Mouse (Mus musculus) retina, embryonic 14.5 days (tissue): ENCODE data around the gene Lrig1.

Source experiments
- DNase-seq: peaks from one replicate; pipeline ENCODE4 v3.0.0-alpha.2; 2015; ENCODE audit warnings: low spot score

The Lrig1 gene

DNA sequence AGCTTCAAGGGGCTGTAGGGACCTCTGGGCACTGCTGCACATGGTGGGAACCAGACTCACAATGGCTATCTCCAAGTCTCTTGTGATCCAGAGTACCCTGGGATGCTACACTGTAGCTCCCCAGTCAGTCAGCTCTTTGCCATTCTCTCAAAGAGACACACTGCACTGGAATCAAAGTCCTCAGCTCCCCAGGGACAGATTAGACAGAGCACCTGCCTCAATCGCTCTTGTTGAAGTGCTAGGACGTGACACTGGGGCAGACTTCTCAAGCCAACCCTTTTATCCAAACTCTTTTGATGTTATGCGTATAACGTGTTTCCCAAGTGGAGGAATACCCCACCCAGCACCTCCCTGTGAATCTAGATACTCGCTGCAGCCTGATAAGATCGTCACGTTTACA, 23.7 kb downstream of the Lrig1 start:
- no peak for DNase-seq

DNA sequence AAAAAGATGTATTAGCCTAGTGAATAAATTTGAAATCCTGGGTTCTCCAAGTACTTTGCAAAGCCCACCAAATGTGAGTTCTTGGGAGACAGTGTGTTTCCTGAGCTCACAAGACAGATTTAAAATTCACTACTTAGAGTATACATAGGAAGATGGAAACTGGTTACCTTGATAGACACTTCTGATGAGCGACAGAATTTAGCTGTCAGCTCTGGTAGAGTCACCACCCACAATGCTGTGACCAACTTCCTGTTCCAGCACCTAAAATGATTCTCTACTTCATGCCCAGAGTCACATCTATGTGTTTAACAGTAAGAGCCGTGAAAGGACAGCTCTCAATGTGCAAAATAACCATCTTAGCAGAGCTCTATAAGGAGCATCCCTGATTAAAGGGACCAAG, 27.5 kb downstream of the Lrig1 start:
- no peak for DNase-seq

DNA sequence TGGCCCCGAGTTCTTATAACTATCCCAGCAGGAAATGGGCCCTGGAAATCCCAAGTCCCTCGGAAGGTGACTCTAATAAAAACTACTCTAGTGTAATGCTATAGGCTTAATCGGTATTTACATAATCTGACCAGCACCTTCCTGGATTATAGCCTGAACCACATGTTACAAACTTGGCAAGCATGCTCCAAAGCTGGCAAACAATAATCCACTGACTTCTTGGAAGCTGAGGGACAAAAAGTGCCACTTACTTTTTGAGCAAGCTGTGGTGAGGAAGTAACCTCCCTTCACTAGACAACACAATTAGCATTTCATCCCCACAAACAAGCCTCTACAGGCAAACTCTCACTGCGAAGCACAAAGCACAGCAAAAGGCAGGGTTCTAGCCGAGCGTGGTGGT, 30.6 kb downstream of the Lrig1 start:
- no peak for DNase-seq

DNA sequence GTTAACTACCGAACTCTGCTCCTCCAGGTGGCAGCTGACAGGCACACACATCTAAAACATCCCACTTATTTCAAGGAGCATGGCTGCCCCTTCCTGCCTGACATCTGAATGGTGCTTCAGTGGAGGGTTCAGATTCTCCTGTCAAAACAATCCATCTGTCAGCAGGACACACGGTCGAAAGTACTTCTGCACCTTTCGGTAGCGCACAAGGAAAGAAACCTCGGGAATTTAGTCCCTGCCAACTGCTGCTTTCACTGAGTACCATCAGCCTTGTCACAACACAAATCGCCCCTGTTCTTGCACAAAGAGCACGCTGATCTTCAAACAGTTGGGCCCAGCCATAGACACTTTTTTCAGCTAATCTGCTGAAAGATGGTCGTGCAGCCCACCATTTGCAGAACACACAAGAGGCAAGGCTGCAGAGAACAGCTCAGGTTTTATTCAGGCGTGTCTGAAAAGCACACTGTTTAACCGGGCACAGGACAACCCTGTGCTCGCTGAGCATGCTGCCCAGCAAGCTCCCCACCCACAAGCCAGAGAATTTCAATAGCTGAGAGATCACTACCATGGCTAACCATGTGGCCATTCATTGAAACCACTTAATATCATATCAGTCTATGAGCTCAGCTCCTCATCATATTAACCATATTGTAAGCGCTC, 31.6 kb downstream of the Lrig1 start:
- DNase-seq: no peak

DNA sequence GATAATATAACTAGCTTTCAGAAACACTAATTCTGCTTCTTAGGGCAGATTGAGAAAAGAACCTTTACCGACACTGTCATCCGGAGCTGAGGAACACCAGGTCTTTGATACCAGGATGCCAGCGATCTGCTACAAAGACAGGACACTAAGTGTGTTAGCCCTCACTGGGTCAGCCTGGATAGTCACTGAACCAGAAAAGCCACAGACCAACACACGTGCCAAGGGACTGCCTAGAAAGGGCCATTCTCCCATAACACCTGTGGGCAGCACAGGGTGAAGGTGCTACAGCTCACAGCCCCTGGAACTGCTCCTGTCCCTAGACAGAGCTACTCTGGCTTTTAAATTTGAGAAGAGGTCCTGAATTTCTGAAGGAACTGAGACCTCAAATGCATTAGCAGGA, 32.8 kb downstream of the Lrig1 start:
- no peak for DNase-seq

DNA sequence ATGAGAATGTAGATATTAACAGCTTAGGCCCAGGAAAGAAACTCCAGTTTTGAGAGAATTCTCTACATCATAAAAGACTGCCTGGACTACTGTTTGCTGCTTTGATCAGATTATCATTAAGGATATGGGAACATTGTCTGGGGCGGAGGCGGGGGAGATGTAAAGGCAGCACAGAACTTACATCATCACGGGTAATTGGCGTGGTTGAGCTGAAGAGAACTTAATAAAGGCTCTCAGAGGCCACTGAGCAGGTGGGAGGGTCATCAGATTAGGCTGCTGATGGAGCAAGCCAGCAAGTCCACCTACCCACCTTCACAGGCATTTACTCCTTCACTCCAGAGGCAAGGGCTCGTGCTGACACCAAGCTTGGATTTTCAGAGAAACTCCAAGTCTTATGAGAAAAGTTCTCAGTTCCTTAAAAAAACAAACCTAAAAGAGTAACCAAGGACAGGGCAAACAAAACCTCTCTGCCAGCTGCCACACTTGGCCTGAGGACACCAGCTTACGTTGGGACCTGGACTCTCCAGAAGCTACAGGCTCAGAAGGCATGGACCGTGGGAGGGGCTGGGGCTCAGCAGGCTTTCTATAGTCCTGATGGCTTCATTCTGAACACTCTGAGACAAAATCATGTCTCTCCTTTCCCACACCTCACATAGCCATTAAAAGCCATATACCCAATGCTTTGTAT, 33.4 kb downstream of the Lrig1 start:
- no peak for DNase-seq

DNA sequence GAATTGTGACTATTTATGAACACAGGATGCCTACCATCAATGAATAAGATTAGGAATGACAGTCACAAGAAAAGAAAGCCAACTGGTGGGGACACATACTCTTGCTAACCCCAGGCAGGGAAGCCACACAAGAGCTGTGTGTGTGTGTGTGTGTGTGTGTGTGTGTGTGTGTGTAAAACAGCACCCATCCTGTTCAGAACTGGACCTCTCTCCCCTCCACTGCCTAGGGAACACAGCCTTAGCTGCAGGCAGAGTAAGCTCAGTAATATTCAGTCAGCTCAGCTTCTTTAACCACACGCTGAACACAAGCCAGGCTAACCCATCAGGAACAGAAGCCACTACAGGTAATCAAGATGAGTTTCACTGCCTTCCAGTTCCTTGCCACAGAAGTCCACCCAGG, 34.3 kb downstream of the Lrig1 start:
- no peak for DNase-seq

DNA sequence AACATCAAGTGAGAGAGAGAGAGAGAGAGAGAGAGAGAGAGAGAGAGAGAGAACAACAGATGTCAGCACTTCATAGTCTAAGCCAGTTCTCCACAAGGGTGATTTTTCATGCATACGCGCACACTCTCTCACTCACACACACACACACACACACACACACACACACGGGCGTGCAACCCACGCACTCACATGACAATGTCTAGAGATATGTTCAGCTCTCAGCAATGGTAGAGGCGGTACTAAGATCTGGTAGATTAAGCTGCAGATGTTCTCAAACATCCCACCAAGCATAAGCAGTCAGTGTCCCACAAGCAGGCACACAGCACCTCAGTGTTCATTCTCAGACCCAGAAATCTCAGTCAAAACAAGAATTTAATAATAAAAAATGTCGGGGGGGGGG, 34.7 kb downstream of the Lrig1 start:
- no peak for DNase-seq

DNA sequence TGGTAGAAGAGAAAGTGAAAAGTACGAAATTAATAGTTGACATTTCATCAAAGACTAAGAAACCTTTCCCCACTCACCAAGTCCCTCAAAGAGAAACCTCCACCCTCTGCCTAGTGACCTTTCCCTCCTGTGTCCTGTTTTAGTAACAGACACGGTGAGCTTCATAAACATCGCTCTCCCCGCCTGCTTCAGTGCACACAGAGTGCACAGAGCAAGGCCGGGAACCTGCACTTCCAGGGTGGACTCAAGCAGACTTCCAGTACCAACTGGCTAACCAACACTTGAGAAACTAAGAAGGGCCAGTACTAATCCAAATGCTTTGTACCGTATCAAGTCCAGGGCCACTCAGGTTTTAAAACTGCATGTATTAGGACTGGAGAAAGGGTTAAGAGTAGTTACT, 36.0 kb downstream of the Lrig1 start:
- no peak for DNase-seq

DNA sequence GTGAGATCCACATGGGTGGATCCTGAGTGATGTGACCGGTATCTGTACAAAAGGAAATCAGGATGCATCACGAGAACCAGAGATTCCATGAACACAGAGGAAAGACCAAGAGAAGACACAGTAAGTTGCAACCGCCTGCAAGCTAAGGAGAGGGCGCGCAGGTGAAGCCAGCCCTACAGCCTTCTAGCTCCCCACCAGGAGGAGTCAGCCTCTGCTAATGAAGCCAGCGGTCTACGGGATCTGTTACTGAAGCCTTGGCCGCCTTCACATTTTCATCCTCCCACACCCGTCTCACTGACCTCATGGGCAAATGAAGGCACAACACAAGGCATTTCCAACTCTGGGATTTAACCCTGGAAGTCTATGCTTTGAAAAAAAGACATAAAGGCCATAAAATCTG, 38.0 kb downstream of the Lrig1 start:
- no peak for DNase-seq

DNA sequence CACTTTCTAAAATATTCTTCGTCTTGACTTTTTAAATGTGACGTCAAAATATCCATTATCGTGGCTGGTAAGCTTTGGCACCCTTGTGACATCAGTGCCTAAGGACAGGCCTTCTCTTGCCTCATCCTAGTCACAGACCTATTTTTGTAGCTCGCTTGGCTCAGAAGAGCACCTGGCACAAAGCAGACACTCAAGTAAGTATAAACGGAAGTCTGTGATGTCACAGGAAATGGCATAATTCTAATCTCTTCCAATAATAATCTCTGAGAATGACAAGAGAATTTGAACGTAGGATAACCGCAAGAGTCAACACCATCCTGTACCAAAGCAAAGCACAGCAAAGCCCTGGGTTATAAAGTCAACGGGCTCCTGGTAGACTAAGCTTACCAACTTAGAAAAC, 38.6 kb downstream of the Lrig1 start:
- no peak for DNase-seq

DNA sequence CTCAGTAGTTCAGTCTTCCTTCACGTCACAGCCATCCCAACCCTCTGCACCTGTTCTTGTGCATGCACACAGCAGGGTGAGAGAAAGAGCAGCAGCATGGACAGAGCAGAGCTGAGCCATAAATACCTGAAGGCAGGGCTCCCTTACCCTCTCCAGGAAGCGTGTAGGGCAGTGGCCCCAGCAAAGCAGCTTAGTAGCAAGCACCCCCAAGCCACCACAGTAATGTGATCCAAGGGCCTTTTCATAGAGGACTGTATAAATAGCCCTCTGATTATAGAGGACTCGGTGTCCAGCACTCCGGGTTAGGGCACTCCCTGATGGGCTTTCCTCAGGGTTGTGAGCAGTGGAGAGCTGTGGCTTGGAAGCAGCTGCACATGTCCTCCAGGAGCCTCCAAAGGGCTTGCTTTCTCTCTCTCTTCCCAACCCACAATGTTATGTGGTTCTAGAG, 40.0 kb downstream of the Lrig1 start:
- no peak for DNase-seq

DNA sequence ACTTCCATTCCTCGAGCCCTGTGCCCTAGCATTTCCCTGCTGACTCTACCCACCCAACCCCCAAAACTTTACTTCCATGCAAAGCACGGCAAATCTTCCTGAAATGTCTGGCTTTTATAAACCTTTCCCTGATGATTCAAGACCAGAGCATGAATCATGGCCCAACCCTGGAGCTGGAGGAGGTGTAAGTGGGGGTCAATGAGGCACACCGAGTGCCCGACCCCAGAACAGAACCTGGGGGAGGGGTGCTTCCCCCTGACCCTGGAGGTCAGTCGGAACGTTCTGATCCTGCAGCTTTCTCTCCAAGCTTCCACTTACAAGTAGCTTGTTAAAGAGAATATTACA, 41.9 kb downstream of the Lrig1 start:
- no peak for DNase-seq

DNA sequence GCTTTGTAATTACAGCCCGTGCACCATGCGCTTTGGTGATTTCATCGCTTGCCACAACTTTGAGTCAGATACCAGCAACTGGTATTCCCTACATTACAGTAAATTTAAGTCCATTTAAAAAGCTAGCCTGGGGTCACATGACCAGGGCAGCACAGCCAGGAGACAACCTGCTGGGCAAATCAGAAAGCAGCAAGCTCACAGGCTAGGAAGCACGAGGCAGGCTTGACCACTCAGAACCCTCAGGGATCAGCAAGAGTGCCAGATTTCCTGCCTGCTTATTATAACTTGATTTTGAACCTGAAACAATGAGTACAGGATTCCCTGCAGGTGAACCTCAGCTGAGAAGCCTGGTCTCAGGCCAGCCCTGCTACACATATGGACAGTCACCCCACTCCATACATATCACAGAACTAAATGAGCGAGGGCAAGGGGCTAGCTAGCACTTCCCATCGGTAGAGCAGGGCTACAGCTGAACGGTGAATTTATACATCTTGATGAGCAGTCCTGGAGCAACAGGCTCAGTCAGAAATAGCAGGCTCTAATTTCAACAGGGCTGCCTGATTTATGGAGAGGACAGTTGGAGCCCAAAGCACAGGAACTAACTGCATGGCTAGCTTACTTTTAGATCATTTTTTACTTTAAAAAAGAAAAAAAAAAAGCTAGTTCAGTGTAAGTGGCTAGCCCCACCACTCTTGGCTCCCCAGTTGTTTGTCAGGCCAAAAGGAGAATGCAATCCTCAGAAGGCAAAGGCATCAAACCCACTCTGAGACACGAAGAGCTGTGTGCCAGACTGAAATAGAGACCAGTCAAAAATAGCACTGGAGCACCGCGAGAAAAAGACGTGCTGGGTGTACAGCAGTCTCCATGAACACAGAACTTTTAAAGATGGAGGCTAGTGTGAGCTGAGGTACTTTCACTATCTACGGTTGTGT, 42.5 kb downstream of the Lrig1 start:
- DNase-seq: no peak

DNA sequence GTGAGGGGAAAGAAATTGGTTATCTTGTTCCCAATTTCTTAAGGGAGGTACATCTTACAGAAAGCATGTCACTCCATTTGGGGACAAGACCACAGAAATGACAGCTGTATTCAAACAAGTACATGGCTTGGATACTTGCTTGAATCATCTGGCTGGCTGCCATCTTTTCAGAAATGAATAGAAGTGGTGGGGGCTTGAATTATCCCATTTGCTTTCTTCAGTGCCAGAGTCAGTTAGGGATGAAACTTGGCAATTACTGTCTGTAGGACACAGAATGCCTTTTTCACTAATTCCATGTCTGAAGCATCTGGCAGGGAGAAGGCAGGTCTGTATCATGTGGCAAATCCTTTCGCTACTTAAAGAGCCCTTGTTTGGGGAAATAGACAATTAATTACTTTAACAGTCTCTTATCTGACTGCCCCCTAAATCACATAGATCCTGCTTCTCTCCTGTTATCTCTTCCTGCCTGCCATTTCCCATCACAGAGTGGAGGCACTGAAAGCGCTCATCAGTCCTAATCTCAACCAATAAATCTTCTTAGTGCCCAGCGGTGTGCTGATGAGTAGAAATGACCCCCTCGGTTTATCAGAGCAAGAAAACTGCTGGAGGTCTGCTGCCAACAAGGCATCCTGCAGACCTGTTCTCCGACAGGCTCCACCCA, 44.0 kb downstream of the Lrig1 start:
- DNase-seq: no peak

DNA sequence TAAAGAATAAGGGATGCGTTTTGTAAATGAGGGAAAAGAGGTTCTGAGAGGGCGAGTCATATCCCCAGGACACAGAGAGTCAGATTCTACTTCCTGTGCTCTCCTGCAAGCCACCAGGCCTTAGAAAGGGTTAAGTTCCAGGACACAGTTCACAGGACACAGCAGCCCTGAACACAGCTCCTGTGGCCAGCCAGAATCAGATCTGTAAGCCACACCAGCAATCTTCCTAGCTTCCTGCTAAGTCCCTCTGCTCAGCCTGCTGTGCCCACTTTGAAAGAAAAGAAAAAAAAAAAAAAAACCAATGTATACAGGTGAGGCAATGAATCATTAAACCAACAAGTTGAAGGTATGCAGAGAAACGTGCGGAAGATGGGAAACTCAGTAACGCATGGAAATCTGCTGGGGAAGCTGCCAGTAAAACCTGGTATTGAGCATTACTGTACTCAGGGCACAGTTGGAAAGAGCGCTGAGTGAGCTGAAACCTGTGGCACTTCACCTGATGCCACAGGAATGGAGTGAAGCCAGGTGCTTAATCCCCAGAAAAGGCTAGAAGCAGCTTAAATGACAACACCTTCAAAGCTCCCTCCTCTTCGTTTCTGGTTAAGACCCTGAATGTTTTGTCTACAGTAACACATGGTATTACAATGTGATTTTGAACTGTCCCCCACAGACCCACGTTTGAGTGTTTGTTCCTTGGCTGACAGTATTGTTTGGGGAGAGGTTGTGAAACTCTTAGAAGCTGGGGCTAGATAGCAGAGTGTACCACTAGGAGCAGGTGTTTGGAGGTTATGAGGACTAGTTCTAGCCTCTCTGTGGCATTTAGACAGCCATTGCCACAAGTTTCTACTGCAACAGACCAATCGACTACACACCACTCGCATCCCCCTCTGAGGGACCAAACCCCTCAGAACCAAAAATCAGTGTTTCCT, 46.3 kb downstream of the Lrig1 start:
- no peak for DNase-seq

DNA sequence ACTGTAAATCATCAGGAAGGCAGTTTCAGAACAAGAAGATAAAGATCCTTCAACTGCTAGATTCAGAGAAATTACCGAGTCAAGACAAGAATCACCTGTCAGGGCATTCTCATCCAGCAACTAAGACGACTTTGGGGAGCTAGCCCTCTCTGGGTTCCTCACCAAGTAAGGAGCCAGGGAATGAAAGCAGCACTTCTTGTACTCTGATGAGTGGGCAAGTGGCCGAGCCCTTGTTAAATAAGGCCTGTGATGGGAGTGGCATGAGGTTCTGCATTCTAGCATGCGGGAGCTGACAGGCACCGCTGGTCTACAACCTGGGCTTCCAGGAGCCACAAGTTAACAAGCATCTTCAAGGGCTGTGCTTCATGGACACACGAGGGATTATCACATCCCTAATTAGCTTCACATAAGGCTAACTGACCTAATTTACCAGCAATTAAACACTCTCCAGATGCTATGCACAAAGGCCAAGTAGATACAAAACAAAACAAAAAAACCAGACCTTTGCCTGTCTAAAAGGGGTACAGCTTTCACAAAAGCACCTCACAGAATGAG, 47.2 kb downstream of the Lrig1 start:
- no peak for DNase-seq

DNA sequence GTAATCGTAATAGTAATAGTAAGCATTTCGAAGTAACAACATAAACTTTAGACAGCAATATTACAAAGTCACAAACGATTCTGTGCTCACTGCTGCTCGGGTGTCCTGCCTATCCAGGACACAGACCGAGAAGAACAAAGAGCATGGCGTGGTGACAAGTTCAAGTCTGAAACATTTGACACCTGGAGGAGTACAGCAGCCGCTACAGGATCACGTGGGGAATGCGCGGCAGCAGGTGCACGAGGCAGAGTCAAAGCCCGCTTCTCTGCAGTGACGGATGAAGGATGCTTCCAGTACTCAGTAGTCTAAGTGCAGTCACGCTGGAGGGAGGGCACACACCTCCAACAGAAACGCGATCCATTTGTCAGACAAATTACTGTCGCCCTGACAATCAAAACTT, 48.4 kb downstream of the Lrig1 start:
- no peak for DNase-seq

DNA sequence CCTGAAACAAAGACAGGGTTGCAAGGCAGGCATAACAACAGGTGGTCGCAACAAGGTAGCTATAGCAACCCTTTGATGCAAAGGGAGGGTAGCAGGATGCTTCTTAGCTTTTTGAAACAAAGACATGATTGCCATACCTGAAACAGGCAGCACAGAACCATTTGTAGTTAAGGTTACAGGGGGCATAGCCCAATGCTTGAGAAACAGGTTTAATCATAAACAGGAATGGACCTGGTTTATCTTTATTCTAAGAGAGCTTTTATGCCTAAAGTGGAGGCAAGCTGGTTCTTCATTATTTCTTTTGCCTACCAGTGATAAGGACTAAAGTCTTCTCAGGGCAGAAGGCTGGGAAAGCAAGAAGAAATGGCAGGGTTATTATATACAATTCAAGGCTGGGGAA, 50.3 kb downstream of the Lrig1 start:
- DNase-seq: no peak

DNA sequence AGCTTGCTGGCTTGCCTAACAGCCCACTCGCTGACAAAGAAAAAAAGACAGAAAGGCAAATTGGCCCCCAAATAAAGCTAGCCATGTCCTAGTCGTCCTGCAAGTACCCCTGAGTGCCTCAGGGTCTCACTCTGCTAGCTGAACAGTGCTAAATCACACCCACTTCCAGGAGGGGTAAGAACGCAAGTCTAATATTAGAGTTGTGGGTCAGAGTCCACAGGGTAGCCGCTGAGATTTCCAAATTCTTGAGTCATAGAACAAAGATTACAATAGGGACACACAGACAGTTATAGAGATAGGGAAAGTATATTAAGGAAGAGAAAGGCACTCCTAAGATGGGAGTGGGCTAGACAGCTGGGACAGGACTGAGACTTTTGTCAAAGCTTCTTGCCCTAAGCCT, 51.5 kb downstream of the Lrig1 start:
- DNase-seq: no peak
